Mouse (Mus musculus): ENCODE results near the gene Baiap2l2.

Gene Baiap2l2

DNA sequence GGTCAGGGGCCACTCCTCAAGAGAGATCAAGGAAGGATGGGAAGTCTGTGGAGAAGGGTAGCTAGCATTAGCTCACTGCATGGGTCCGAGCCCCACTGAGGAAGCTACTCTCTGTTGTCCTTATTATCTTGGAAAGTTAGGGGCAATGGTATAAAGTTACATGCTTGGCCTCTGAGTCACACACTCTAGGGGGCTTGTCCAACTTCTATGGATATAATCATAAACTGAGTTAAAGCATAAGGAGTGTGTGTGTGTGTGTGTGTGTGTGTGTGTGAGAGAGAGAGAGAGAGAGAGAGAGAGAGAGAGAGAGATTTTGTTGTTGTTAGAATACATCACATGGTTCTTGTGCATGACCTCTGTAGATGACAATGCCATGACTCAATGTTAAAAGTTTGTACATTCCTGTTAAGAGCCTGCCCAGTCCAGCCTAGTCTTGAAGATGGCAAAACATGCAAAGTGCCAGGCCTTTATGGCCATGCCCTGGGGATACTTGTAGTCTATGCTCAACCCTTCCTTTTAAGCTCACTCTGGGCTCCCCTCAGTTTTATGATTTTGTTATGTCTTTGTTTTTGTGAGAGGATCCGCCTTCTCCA, 14.3 kb upstream of the Baiap2l2 start:
- no peak for DNase-seq

- no peak for DNase-seq
These were observed 13.2 kb upstream of the Baiap2l2 start for GRCm38 (mm10) chr15:79298553-79298952.

DNA sequence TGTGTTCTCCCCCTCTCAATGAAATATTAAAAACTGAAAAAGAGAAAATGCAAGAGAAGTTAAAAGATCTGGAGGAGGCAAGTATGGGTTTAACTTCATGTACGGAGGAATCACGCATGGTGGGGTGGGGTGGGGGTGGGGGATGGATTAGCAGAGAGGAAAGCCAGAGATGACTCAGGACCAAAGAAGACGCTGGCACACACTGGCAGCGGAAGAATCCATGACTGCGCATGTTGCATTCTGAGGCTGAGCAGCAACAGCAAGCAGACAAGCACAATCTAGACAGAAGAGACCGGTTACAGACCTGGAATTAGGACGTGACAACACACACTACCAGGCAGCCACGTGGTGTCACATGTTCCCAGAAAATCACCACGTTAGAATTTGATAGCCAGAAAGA, 7.4 kb upstream of the Baiap2l2 start:
- DNase-seq, result no peak

DNA sequence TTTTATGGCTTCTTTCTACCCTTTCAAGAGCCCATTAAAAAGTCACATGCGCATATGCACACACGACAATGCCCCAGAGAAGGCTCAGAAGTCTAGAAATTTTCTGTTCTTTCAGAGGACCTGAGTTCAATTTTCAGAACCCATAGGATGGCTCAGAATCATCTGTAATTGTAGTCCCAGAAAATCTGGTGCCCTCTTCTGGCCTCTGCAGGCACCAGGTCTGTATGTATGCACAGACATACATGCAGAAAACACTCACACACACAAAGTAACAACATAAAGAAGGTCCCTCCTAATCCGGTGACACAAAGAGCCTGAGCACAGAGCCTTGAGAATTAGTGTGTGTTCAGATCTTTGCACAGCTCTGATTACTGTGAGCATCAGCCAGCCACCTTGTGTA, 5.0 kb upstream of the Baiap2l2 start:
- peak; percentile 19 for DNase-seq

GRCm38 (mm10) chr15:79289441-79289840, 4.1 kb upstream of the Baiap2l2 start:
- DNase-seq, result no peak

- DNase-seq, result no peak
These were observed 3.0 kb upstream of the Baiap2l2 start for GRCm38 (mm10) chr15:79288387-79288786.

DNA sequence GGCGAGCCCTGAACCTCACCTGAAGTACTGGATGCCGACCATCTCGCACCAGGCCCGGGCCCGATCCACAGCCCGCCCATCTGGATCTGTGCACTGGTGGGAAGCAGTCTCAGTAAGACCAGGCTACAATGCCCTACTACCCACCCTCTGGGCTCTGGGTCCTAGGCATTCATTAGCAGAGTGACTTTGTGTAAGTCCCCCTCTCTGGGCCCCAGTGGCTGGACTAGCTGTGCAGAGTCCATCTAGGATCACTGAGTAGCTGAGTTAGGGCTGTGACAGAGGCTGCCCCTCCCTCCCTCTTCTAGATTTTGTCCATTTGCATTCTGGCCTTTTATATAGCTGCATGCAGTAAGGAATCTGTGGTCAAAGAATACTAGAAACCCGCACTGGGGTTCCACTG, 1.8 kb upstream of the Baiap2l2 start:
- DNase-seq, result no peak

- DNase-seq, result no peak
These were observed 804 bp upstream of the Baiap2l2 start for GRCm38 (mm10) chr15:79286141-79286540.

- no peak for DNase-seq
These were observed 2.0 kb downstream of the Baiap2l2 start for GRCm38 (mm10) chr15:79283371-79283770.

DNA sequence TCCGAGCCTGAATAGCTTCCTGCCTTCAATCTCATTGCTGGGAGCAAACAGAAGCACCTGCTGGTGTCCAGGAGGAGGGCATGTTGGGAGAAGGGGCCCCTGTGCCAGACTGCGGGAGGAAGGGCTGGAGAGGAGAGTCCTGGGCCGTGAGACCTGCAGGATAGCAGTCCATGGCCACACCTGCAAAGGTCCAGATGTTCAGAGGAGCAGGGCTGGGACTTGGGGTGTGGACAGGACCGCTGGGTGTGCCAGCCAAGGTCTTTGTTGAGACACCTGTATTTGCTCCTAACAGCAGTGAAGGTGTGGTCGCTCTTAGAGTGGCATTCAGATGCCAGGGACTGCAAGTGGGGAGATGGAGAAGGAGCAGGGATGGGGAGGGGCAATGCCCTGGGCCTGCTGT, 2.9 kb downstream of the Baiap2l2 start:
- no peak for DNase-seq

DNA sequence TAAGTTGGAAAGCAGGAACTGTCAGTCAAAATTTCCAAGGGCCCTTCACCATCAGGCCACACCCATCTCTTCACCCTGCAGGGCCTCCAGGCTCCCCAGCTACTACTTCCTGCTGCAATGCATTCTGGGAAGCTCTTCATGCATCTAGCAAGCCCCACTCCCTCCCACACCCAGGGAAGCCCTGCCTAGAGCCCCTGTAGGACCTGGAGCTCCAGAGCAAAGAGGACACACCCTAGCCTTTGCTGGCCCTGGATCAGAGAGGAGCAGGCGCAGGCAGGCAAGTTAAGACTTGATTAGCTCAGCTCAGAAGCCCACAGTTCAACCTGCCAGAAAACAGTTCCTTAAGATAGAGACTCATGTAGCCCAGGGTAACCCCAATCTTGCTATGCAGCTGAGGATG, 3.9 kb downstream of the Baiap2l2 start:
- peak; percentile 72 for DNase-seq

GRCm38 (mm10) chr15:79280850-79281249, 4.5 kb downstream of the Baiap2l2 start:
- peak; percentile 35 for DNase-seq

DNA sequence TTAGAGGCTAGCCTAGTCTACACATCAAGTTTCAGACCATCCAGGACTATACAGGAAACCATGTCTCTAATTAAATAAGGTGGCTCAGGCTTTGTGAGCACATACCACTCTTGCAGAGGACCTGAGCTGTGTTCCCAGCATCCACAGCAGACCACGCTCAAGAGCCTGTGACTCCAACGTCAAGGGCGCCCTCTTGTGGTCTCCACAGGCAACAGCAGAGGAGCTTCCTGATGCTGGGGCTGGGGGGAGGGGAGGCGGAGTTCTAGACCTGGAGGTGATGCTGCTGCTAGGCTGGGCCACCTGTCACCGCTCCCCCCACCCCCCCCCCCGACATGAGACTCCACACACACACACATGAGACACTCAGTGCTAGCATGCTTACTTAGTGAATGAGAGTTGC, 5.1 kb downstream of the Baiap2l2 start:
- peak; percentile 70 for DNase-seq

DNA sequence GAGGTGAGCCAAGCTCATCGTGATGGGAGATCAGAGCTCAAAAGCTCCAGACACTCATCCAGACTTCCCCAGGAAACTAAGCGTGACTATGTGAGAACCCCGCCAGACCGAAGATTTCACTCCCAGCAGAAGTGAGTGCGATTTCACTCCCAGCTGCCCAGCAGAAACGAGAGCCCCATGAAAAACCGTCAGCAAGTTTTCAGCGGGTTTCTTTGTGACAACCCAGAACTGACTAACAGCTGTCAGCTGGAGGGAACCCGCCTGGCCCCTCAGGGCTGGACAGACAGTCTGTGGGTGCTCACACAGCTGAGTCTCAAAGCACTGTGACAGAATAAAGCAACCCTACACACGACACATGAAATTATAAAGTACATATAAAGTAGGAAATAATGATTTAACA, 7.6 kb downstream of the Baiap2l2 start:
- DNase-seq, result no peak

- DNase-seq, result no peak
These were observed 12.3 kb downstream of the Baiap2l2 start for GRCm38 (mm10) chr15:79273020-79273419.

- DNase-seq, result peak; percentile 76
These were observed 14.1 kb downstream of the Baiap2l2 start for GRCm38 (mm10) chr15:79271124-79271746.

DNA sequence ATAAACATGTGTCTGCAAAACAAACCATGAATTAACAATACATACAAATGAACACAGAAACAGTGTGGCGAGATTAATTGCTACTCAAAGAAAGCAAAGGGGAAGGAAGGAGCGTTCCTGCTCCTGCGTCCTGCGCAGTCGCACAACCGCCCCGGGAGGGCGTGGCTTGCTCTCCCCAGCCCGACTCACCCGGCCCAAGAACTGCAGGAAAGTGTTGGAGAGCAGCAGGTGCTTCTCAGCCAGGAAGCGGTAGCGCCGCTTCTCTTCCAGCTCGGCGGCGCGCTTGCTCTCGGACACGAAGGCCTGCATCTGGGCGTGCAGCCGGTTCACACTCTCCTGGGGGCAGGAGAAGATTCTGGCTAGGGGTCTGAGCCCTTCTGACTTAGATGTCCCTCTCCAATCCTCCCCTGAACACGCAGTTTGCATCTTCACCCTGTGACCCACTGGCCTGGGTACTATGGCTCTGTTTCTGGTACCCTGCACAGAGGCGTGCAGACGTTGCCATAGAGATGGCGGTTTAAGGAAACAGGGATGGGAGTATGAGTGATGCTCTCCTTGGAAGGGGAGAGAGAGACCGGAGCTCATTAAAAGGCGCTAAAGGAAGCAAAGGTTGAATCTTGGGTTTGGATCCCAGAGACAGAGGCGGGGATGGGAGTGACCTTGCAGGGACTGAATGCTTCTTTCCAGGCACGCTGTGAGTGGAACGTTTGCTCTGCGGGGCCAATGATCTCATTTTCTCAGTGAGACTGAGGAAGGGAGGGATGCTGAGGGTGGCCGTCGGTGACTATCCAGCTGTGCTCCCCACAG, 14.8 kb downstream of the Baiap2l2 start:
- peak; percentile 92 for DNase-seq

GRCm38 (mm10) chr15:79268521-79268920, 16.8 kb downstream of the Baiap2l2 start:
- no peak for DNase-seq

DNA sequence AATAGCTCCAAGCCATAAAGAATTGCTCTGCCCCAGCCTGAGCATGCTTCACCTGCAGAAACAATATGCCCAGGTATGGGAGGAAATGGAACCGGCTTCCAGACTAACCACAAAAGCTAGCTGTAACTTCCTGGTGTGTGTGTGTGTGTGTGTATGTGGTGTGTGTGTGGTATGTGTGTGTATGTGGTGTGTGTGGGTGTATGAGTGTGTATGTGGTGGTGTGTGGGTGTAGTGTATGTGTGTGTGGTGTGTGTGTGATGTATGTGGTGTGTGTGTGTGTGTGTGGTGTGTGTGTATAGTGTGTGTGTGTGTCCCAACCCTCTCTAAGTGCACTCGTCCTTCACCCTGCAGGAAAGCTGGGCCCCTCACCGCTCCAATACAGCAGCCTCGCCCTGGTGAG, 20.0 kb downstream of the Baiap2l2 start:
- peak; percentile 43 for DNase-seq

- DNase-seq, result no peak
These were observed 21.6 kb downstream of the Baiap2l2 start for GRCm38 (mm10) chr15:79263726-79264125.

- no peak for DNase-seq
These were observed 22.5 kb downstream of the Baiap2l2 start for GRCm38 (mm10) chr15:79262786-79263309.

DNA sequence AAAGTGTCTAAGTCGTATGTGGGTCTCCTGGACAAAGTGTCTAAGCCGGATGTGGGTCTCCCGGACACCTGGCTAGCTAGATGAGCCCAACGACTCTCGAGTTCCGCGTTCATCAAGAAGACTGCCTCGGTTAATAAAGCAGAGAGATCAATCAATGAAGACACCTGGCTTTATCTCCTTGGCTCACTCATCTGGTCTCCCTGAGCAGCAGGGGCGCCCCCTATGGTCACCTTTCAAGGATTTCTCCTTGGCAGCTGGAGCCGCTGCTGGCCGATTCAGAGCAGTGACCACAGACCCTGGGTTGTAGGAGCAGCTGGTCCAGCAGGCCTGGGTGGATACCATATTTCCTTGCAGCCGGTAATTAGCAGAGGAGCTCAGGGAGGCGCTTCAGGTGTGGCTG, 23.0 kb downstream of the Baiap2l2 start:
- peak; percentile 26 for DNase-seq

DNA sequence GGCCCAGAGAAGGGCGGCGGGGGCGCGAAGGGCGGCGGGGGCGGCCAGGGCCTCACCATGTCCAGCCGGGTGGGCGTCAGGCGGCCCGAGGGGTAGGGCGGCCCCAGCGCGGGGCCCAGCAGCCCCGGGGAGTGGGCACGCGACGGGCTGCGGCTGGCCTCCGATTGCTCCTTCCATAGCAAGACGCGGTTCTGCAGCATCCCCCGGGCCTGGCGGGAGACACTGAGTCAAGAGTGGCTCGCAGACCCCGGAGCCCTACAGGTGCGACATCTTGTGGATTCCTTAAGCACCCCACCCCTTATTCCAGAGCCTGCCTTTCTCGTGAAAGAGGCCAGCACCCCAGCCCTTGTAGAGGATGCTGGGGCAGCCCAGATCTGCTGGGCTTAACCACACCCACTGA, 23.6 kb downstream of the Baiap2l2 start:
- DNase-seq, result peak; percentile 18

All from thymus, postnatal 25 days (tissue).